Mouse (Mus musculus) cerebral cortex, adult 2 months (tissue): ENCODE data around the gene Ttyh2.

Experiments
- WGBS: fragments of 180-500 bp; shearing (Covaris S2); methylation state at CpG from one replicate; pipeline ENCODE4 v1.1.7; 2018; 5-methylcytosine and 5-hydroxymethylcytosine counted together

The Ttyh2 gene

DNA sequence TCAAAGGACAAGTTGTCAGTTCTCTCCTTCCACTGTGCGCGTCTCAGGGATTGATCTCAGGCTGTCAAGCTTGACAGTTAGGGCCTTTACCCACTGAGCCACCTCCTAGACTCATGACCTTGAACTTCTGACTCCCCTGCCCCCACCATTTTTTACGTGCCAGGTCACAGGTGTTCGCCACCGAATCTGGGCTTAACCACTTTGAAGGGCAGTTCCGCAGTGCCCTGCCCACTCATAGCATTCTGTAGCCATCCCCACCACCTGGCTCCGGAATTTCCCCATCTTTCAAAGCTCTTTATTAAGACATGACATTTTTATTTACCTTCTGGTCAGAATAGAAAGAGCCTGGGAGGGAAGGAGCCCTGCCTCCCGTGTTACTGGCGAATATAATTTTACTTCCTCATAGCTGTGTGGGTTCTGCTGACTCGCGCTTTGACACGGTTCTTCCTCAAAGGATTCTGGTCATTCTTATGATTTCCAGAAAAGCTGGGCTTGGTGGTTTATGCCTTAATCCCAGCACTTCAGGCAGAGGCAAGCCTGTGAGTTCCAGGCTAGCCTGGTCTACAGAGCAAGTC, 72.4 kb downstream of the Ttyh2 start:
- WGBS, result 83% methylated on average over 12 of the region's 12 CpGs

- WGBS, result 5% methylated on average over 51 of the region's 51 CpGs
Measured at GRCm38 (mm10) chr11:114764820-114765818, 89.9 kb downstream of the Ttyh2 start, which contains the start of gene Kif19a. Gene Kif19a (plus strand): TSS chr11:114765388.

GRCm38 (mm10) chr11:114769911-114770310, 94.7 kb downstream of the Ttyh2 start:
- 72% methylated on average over 6 of the region's 6 CpGs for WGBS
